Mouse (Mus musculus) right cerebral cortex, postnatal 36 days (tissue): Measurements from ENCODE around the gene Map3k20.

Experiments used
- DNase-seq, 2 experiments: peaks; one replicate each; pipeline ENCODE4 v3.0.0; 2022; ENCODE audit warnings: low spot score in 2 of 2, mixed read lengths in 1 of 2

Map3k20 gene

GRCm38 (mm10) chr2:72320661-72321060 lies 35.2 kb downstream of the Map3k20 start:
- no peak for DNase-seq

DNA sequence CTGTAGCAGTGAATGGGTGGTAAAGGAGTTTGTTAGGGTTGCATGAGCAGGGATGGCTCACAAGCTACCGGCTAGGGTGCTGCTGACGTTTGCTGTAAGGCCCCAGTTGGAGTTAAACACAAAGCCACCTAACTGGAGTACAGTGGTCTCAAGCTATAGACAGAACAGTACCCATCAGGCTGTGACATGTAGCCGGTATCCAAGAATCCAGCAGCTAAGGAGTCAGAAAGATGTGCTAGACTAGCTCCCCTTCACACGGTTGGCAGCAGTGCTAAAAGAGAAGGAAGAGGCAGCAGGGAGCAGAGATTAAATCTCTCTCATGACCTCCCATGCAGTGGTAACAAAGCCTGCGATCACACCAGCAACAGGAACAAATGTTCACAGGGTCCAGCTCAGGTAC lies 36.2 kb downstream of the Map3k20 start:
- DNase-seq, result no peak

GRCm38 (mm10) chr2:72322681-72323353 lies 37.4 kb downstream of the Map3k20 start:
- DNase-seq, result no peak

- DNase-seq, result no peak
Observed at GRCm38 (mm10) chr2:72324436-72324835, 39.0 kb downstream of the Map3k20 start.

DNA sequence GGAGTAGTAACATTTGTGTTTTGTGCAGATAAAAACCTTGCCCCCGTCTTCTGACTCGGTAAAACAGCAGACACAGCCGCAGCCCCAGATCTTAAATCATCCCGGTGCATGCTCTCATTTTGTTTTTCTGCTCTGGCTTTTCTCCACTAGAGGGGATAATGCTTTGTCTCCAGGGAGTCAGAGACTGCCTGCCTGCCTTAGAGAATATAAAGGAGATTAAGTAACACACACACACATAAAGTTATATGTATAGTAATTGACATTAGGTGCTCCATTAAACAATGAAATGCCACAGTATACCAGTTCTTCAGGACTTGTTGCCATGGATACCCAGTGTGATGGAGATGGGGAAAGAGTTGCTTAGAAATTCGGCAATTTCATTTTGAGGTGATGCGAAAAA lies 41.1 kb downstream of the Map3k20 start:
- DNase-seq, result no peak

DNA sequence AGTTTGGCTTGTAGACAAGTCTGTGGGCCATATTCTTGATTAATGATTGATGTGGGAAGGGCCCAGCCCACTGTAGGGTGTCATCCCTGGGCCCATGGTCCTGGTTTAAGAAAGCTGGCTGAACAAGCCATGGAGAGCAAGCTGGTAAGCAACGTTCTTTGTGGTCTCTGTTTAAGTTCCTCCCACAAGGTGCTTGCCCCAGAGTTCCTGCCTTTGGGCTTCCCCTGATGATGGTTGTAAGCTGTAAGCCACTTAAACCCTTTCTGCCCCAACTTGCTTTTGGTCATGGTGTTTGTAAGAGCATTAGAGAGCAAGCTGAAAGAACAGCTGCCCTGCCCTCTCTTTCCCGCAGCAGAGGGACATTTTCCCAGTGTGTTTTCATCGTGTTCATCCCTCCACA lies 43.0 kb downstream of the Map3k20 start:
- no peak for DNase-seq

- DNase-seq, result no peak
Observed at GRCm38 (mm10) chr2:72330955-72331481, 45.6 kb downstream of the Map3k20 start.

- DNase-seq, result no peak
Observed at GRCm38 (mm10) chr2:72332067-72332466, 46.6 kb downstream of the Map3k20 start.

DNA sequence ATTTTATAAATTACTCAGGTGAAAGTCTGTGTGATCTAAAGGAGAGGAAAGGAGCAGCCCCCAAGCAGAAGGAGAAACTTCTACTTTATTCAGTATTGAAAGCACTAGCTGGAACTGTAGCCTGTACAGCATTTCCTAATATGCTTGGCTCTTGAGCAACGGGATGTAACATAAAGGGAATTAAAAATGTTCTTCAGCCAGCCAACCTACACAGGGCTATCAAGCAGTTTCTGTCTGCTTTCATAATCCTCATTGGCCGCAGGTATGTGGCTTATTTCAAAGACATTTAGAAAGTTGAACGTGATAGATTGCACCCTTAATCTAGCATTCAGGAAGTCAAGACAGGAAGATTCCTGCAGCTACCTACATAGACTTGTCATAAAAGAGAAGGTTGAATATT lies 47.8 kb downstream of the Map3k20 start:
- DNase-seq, result no peak

DNA sequence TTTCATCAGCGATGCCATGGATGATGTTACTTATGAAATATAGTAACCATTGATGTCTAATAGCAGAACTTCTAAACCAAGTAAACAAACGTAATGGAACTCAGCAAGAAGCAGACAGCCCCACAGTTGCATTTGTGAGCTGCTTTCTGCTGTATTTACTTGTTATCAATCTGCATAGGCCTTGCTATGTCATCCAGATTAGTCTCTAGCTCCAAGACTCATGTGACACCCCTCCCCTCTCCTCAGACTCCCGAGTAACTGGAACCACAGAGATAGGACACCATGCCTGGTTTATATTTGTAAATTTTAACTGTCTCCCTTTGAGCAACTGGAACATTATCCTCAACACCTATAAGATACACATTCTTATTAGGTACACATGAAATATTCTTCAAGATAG lies 51.4 kb downstream of the Map3k20 start:
- DNase-seq, result no peak

DNA sequence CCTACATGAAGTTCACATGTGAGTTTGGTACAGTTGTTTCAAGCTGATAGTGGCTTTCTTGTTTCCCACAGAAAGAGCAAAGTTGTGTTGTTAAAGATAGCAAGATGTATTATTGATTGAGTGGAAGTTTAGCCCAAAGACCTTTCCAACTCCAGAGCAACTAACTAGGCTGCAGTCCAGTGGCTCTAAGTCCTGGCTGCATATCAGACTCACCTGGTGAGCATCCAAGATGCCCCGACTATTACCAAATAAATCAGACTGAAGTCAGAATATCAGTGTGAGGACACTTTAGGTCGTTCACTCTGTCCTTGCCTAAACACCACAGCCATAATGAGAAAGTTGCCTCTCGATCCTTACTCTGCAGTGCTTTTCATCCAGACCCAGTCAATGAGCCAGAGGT lies 59.8 kb downstream of the Map3k20 start:
- DNase-seq, result no peak

DNA sequence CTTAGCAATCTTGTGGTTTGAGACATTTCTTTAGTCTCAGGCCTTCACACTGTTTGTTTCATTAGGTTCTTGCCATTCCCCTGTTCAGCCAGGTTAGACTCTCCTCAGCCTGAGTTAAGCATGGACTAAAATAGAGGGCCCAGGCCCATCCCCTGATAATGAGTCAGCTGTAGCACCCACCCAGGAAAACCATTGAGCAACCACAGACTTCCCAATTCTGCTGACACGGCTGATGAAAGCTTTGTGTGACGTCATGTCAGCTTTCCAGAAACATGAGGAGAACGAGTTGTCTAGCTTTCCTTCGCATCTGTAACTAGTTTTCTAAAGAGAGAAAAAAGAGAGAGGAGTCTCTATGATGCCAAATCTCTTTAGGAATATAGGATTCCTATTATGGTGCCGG lies 65.9 kb downstream of the Map3k20 start:
- no peak for DNase-seq

DNA sequence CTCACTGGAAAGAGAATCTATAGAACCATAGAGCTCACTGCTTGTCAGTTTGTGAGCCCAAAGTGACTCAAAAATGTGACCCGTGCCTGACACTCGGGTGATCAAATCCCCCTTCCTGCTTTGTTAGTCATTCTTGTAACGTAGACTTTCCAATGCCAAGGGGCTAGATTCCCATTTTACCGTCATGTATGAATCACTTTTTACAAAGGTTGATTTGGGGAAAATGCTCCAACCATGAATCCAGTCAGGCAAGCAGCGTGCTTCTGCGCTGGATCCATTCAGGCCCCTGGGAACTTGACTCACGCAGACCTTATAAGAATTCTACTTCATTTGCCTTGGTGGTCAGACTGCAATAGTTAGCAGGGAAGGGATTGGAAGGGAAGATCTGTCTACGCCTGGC lies 66.3 kb downstream of the Map3k20 start:
- DNase-seq, result no peak

DNA sequence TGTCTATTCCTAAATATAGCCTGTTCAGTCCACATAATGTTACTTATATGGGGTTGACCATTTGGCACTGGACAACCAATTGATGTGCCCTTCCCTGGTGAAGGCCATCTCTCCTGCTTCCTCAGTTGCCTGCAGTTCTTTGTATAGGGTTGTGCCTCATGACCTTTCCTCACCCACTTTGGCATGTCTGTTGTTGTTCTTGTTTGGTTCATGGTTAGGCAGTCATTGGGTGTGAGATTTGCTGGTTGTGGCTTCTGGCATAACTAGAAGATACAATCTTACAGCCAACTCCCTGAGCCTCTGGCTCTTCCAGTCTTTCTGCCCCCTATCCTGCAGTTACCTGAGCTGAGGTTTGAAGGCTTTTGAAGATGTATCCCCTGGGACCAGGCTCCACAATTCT lies 67.3 kb downstream of the Map3k20 start:
- no peak for DNase-seq

- DNase-seq, result no peak
Observed at GRCm38 (mm10) chr2:72356471-72356870, 71.0 kb downstream of the Map3k20 start.

- DNase-seq, result no peak
Observed at GRCm38 (mm10) chr2:72361572-72361971, 76.1 kb downstream of the Map3k20 start.

GRCm38 (mm10) chr2:72363449-72363848 lies 78.0 kb downstream of the Map3k20 start:
- DNase-seq, result no peak

- no peak for DNase-seq
Observed at GRCm38 (mm10) chr2:72365930-72366329, 80.5 kb downstream of the Map3k20 start.

GRCm38 (mm10) chr2:72366503-72366902 lies 81.1 kb downstream of the Map3k20 start:
- DNase-seq, result no peak

- DNase-seq, result no peak
Observed at GRCm38 (mm10) chr2:72367850-72368249, 82.4 kb downstream of the Map3k20 start.

DNA sequence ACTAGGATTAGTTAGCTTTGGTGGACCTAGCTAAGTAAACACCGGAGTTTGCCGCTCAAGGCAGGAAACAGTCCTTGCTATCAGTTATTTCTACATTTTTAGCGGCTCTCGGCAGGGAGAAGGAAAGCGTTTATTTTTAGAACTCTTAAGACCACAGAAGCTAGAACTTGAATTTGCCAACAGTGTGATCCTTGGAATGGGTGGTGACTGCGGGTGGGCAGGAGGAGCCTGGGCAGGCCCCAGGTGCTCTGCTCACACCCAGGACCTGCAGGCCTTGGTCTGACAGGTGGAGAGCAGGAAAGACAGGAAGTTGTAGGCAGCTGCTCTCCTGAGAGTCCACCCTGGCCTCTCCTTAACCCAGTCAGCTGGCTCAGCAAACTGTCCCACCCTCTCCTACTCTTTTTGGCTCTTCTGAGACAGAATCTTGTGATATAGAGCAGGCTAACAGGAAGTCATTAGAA lies 83.7 kb downstream of the Map3k20 start:
- DNase-seq, result no peak

GRCm38 (mm10) chr2:72372136-72372535 lies 86.7 kb downstream of the Map3k20 start:
- DNase-seq, result peak in 1 of 2 experiments; percentile 14

GRCm38 (mm10) chr2:72374076-72374475 lies 88.6 kb downstream of the Map3k20 start:
- no peak for DNase-seq

DNA sequence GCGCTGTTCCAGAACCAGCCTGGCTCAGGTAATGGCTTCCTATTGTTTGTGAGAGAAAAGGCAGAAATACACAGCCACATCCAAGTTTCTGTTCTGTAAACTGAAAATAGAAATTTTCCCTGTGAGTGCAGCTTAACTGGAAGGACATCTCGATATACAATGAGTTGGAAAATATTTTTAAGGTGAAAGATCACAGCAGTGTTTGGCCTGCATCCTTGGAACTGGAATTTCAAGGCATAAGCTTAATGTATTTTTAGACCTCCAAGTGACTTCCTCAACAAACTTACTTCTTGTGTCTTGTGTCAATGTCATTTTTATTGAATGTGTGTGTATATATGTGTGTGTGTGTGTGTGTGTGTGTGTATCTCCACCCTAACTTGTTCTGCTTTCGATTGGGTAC lies 90.4 kb downstream of the Map3k20 start:
- no peak for DNase-seq
